Mouse (Mus musculus) hindlimb bud, embryonic 11.5 days (tissue): ENCODE results near the gene Gm38119.
"Not testable (repeated sequence)": the region's sequence is repeated elsewhere in the genome, so short reads cannot be mapped to it uniquely, and the experiment has no call there.

Experiments
- DNase-seq: peaks from one replicate; pipeline ENCODE4 v3.0.0-alpha.2; 2012; ENCODE audit warnings: low read depth, low spot score; ENCODE audit errors: extremely low spot score

The Gm38119 gene

GRCm38 (mm10) chr3:92738996-92739395 lies at the start of gene Gm38119:
Gene Gm38119 (minus strand): TSS chr3:92739096.
- no peak for DNase-seq

- DNase-seq: no peak
Observed at GRCm38 (mm10) chr3:92778799-92779198, 39.9 kb upstream of the Gm38119 start, which contains the start of gene Lce1i. Gene Lce1i (minus strand): TSS chr3:92778899.

GRCm38 (mm10) chr3:92771573-92771972 lies 32.7 kb upstream of the Gm38119 start:
- no peak for DNase-seq

GRCm38 (mm10) chr3:92764965-92765364 lies 26.1 kb upstream of the Gm38119 start, which contains the start of gene Lce1h:
Gene Lce1h (minus strand): TSS chr3:92765065.
- DNase-seq: no peak

- no peak for DNase-seq
Observed at GRCm38 (mm10) chr3:92753197-92753596, 14.3 kb upstream of the Gm38119 start.

GRCm38 (mm10) chr3:92752238-92752637 lies 13.3 kb upstream of the Gm38119 start, which contains the start of gene Lce1g:
Gene Lce1g (minus strand): TSS chr3:92752338.
- no peak for DNase-seq

- DNase-seq: no peak
Observed at GRCm38 (mm10) chr3:92722631-92723030, 16.3 kb downstream of the Gm38119 start.

GRCm38 (mm10) chr3:92720250-92720649 lies 18.6 kb downstream of the Gm38119 start, which contains the start of gene Lce1f:
Gene Lce1f (minus strand): TSS chr3:92720350.
- DNase-seq: no peak

- DNase-seq: no peak
Observed at GRCm38 (mm10) chr3:92715122-92715521, 23.8 kb downstream of the Gm38119 start.

- no peak for DNase-seq
Observed at GRCm38 (mm10) chr3:92708974-92709373, 29.9 kb downstream of the Gm38119 start, which contains the start of gene Lce1e. Gene Lce1e (minus strand): TSS chr3:92709074.

GRCm38 (mm10) chr3:92694613-92695012 lies 44.3 kb downstream of the Gm38119 start:
- DNase-seq: no peak

GRCm38 (mm10) chr3:92691688-92692087 lies 47.2 kb downstream of the Gm38119 start:
- DNase-seq: no peak

- not testable (repeated sequence) for DNase-seq
Observed at GRCm38 (mm10) chr3:92689154-92689553, 49.7 kb downstream of the Gm38119 start.
